Mouse (Mus musculus) liver, adult 2 months (tissue): ENCODE measurements at regions not wholly inside any gene's neighbourhood (a gene's known extent, or its start where the extent isn't known, plus 50 kb on each side); places are given as distances from the start of the nearest gene placed in this dataset.
A peak's percentile ranks its signal among the peaks of the same experiment; 100 is the strongest.

Experiments used
- DNase-seq: peaks from one replicate; pipeline ENCODE4 v3.0.0-alpha.2; 2011; ENCODE audit warnings: low read depth, low spot score; ENCODE audit errors: extremely low read depth
- H3K27ac ChIP-seq: fragments of 200-500 bp; replicated peaks from 2 replicates; pipeline ENCODE4 v1.5.1; 2012; ENCODE audit warnings: low read depth, mild to moderate bottlenecking, control low read depth, inconsistent platforms, low read length; ENCODE audit not compliant: insufficient read depth
- H3K27me3 ChIP-seq: fragments of 200-500 bp; 2 replicates; pipeline ENCODE4 v1.6.1; 2012; ENCODE audit warnings: mild to moderate bottlenecking, moderate library complexity, low read length, inconsistent platforms; ENCODE audit not compliant: control insufficient read depth, insufficient read depth
- H3K36me3 ChIP-seq: fragments of 200-500 bp; 2 replicates; pipeline ENCODE4 v1.6.1; 2012; ENCODE audit warnings: low read length, inconsistent platforms; ENCODE audit not compliant: control insufficient read depth, insufficient read depth
- H3K4me1 ChIP-seq: fragments of 200-500 bp; 2 replicates; pipeline ENCODE4 v1.6.1; 2011; ENCODE audit warnings: low read length; ENCODE audit not compliant: control insufficient read depth, insufficient read depth
- H3K4me3 ChIP-seq: fragments of 200-500 bp; 2 replicates; pipeline ENCODE4 v1.5.1; 2011; ENCODE audit warnings: low read depth, mild to moderate bottlenecking, control low read depth, low read length, moderate library complexity; ENCODE audit not compliant: insufficient read depth
- H3K79me2 ChIP-seq: fragments of 200-500 bp; 2 replicates; pipeline ENCODE4 v1.6.1; 2012; ENCODE audit warnings: inconsistent platforms, mild to moderate bottlenecking, low read length, moderate library complexity; ENCODE audit not compliant: control insufficient read depth, insufficient read depth
- H3K9ac ChIP-seq: fragments of 200-500 bp; 2 replicates; pipeline ENCODE4 v1.6.1; 2012; ENCODE audit warnings: low read depth, mild to moderate bottlenecking, control low read depth, inconsistent platforms, low read length
- CTCF ChIP-seq: fragments of 200-500 bp; IDR thresholded peaks from 2 replicates; pipeline ENCODE4 v1.5.1; 2011; ENCODE audit warnings: low read depth, low read length, control low read depth
- POLR2A ChIP-seq: fragments of 200-500 bp; IDR thresholded peaks from 2 replicates; pipeline ENCODE4 v1.6.1; 2011; ENCODE audit warnings: low read length, control low read depth; ENCODE audit not compliant: insufficient read depth; ENCODE audit errors: extremely low read depth
- WGBS: fragments of 180-500 bp; shearing (Covaris S2); methylation state at CpG from one replicate; pipeline ENCODE4 v1.1.7; 2018; 5-methylcytosine and 5-hydroxymethylcytosine counted together

DNA sequence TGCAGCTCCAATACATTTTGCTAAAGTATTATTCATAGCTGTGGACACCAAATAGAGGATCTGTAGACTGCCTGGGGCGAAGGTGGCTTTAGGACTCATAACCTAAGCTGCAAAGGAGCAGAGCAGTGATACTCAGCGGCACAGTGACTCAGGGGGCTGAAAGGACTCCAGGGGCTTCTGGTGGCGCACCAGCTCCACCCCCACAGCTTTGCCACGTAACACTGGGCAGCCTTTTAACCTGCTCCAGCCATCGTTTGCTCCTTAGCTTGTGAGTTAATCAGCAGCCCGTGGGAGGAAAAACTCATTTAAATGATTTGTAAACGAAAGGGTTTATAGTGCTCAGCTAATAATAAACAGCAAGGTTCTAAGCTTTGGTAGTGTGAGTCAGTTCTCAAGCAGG is 532.4 kb downstream of the Elavl2 start:
- H3K27me3 ChIP-seq = no peaks in the 10 kb centered on the region
- H3K9ac ChIP-seq = no peak overlapping the region
- no peaks in the 10 kb centered on the region for H3K36me3 ChIP-seq
- H3K27ac ChIP-seq = no peak overlapping the region
- H3K4me1 ChIP-seq = no peaks in the 10 kb centered on the region
- no peaks in the 10 kb centered on the region for H3K79me2 ChIP-seq
- TF ChIP-seq CTCF = no peak
- no peak for TF ChIP-seq POLR2A
- H3K4me3 ChIP-seq = no peak overlapping the region
- DNase-seq = no peak
- WGBS = 41% methylated on average over 7 of the region's 7 CpGs

DNA sequence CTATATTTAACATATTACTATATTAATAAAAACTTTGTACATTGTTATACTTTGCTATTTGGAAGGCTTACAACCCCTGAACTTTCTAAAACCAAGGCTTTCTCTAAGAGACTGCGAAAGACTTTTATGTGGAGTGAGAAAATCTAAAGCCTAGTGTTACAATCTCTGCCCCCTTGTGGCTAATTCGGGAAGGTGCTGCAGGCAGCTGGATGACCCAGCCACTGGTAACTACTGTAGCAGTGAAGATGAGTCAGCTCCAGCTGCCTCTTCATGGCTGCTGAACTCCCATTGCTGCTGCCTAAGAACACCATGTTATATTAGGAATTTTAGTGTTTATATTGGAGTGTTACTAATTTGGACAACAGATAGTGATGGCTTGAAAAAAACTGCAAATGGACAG is 539.7 kb downstream of the Elavl2 start:
- H3K79me2 ChIP-seq = no peaks in the 10 kb centered on the region
- H3K9ac ChIP-seq = no peak overlapping the region
- DNase-seq = peak; percentile 3
- 48% methylated on average over 2 of the region's 2 CpGs for WGBS
- H3K27ac ChIP-seq = no peak overlapping the region
- no peaks in the 10 kb centered on the region for H3K4me1 ChIP-seq
- no peaks in the 10 kb centered on the region for H3K36me3 ChIP-seq
- TF ChIP-seq POLR2A (no peak), CTCF (peak; percentile 34; the same call in 1 of the 2 replicates)
- no peaks in the 10 kb centered on the region for H3K27me3 ChIP-seq
- no peak overlapping the region for H3K4me3 ChIP-seq

DNA sequence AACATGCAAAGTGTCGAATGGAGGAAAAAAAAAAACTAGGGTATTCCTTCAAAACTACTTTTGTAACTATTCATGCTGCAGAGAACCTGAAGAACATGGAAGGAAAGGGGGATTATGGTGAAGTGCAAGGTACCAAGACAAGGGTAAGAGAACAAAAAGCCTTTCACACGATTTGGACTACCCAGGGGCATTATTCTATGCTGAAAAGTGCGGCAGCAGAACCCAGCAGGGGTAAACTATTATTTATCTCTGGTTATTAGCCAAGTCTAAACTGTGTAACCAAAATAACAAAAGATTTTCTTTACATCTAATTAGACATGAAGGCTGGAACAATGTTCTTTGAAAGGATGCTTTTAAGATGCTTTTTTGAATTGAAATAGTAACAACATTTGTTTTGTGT is 560.8 kb downstream of the Elavl2 start:
- Histone ChIP-seq H3K4me1 (no peaks in the 10 kb centered on the region), H3K36me3 (no peaks in the 10 kb centered on the region), H3K79me2 (no peaks in the 10 kb centered on the region), H3K9ac (no peak overlapping the region), H3K4me3 (no peak overlapping the region), H3K27ac (no peak overlapping the region), H3K27me3 (no peaks in the 10 kb centered on the region)
- DNase-seq = no peak
- TF ChIP-seq CTCF (no peak), POLR2A (no peak)
- 43% methylated on average over 3 of the region's 3 CpGs for WGBS

DNA sequence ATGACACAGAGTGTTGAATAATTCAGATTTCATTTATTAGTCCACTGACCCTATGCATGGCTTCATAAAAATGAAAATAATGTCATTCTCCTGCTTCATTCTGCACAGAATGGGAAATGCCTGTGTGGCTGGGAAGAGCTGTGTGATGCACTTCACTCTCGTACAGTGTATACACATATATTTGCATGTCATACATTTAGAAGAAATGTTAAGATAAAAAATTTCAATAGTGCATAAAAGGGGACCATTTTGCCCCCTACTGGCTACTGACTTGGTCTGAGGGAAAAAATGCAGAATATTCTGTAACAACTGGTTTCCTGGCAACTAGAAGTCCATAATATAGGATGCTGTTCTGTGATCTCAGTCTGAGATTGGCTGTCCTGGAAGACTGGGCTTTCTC is 580.5 kb downstream of the Zfp352 start:
- no peak overlapping the region for H3K9ac ChIP-seq
- WGBS = 87% methylated on average over 1 of the region's 1 CpGs
- no peaks in the 10 kb centered on the region for H3K4me1 ChIP-seq
- no peaks in the 10 kb centered on the region for H3K36me3 ChIP-seq
- no peaks in the 10 kb centered on the region for H3K27me3 ChIP-seq
- H3K4me3 ChIP-seq = no peak overlapping the region
- no peak for TF ChIP-seq CTCF
- no peak for TF ChIP-seq POLR2A
- H3K79me2 ChIP-seq = no peaks in the 10 kb centered on the region
- no peak overlapping the region for H3K27ac ChIP-seq
- no peak for DNase-seq

DNA sequence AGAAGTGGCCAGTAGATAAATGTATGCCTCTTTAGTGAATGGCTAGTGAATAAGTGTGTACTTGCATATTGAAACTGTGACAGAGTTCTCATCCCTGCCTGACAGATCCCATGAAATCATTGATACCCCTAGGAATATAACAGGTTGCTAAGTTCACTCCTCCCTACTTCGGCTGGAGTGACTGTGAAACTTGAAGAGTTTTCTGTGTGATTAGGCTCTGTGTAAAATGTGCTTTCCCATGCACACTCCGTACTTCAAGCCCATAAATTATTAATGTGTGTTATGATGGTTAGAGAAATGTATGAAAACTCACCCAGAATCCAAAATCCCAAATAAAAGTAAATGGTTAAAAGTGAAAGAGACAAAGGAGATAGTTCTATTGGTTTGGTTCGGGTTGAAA is 580.0 kb downstream of the Zfp352 start:
- Histone ChIP-seq H3K27ac (no peak overlapping the region), H3K4me3 (no peak overlapping the region), H3K27me3 (no peaks in the 10 kb centered on the region), H3K36me3 (no peaks in the 10 kb centered on the region), H3K79me2 (no peaks in the 10 kb centered on the region), H3K9ac (no peak overlapping the region), H3K4me1 (no peaks in the 10 kb centered on the region)
- 67% methylated on average over 3 of the region's 3 CpGs for WGBS
- no peak for DNase-seq
- no peak for TF ChIP-seq CTCF
- no peak for TF ChIP-seq POLR2A

DNA sequence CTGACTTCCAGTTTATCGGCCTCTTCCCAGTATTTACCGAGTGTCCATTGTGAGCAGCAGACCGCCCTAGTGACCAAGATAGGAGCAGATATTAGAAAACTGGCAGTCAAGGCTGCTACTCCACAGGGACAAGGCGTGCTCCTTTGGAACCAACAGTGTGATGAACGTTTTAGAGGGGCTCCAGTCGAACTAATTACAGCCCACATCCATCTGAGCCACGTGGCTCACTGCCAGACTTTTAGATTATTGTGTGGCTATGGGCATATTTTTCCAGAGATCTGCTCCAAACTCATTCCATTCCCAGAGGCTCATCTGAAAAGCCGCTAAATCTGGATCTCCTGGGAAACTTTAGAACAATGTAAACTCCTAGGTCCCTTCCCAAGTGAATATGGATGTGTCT is 578.9 kb downstream of the Zfp352 start:
- TF ChIP-seq CTCF = no peak
- TF ChIP-seq POLR2A = no peak
- H3K9ac ChIP-seq = no peak overlapping the region
- WGBS = 59% methylated on average over 8 of the region's 8 CpGs
- H3K27ac ChIP-seq = no peak overlapping the region
- H3K4me3 ChIP-seq = no peak overlapping the region
- H3K79me2 ChIP-seq = no peaks in the 10 kb centered on the region
- H3K4me1 ChIP-seq = no peaks in the 10 kb centered on the region
- DNase-seq = no peak
- no peaks in the 10 kb centered on the region for H3K36me3 ChIP-seq
- H3K27me3 ChIP-seq = no peaks in the 10 kb centered on the region
